Mouse (Mus musculus) limb, embryonic 15.5 days (tissue): ENCODE measurements around the gene Clmp. TPM values are rescaled to one million over a fixed set of nuclear protein-coding genes. Genes with fewer than 3 reads are reported as not detected.

Source experiments
- ATAC-seq: fragments of 200-750 bp; cut with Nextera tagmentation; 2 replicates; pipeline ENCODE4 v1.8.0; 2017; ENCODE audit warnings: low read depth, moderate TSS enrichment; ENCODE audit not compliant: insufficient number of reproducible peaks, low FRiP score, low TSS enrichment
- H3K27ac ChIP-seq: fragments of 300-500 bp; sonication (generic); 2 replicates; pipeline ENCODE4 v1.5.1; 2015; ENCODE audit warnings: moderate library complexity, mild to moderate bottlenecking, inconsistent platforms
- H3K27me3 ChIP-seq: fragments of 300-500 bp; sonication (generic); 2 replicates; pipeline ENCODE4 v1.6.1; 2015; ENCODE audit warnings: inconsistent platforms
- H3K36me3 ChIP-seq: fragments of 300-500 bp; sonication (generic); 2 replicates; pipeline ENCODE4 v1.6.1; 2015; ENCODE audit warnings: inconsistent platforms
- H3K4me1 ChIP-seq: fragments of 300-500 bp; sonication (generic); 2 replicates; pipeline ENCODE4 v1.6.1; 2015; ENCODE audit warnings: inconsistent platforms
- H3K4me2 ChIP-seq: fragments of 300-500 bp; sonication (generic); 2 replicates; pipeline ENCODE4 v1.6.1; 2015; ENCODE audit warnings: mild to moderate bottlenecking, inconsistent platforms
- H3K4me3 ChIP-seq: fragments of 300-500 bp; sonication (generic); 2 replicates; pipeline ENCODE4 v1.5.1; 2015; ENCODE audit warnings: mild to moderate bottlenecking, inconsistent platforms
- H3K9ac ChIP-seq: fragments of 300-500 bp; sonication (generic); 2 replicates; pipeline ENCODE4 v1.6.1; 2015; ENCODE audit warnings: inconsistent platforms
- H3K9me3 ChIP-seq: fragments of 300-500 bp; sonication (generic); 2 replicates; pipeline ENCODE4 v1.6.1; 2016; ENCODE audit warnings: inconsistent platforms
- WGBS: fragments of 180-500 bp; shearing (Covaris S2); methylation state at CpG from one replicate; pipeline ENCODE4 v1.1.7; 2015; 5-methylcytosine and 5-hydroxymethylcytosine counted together
- polyA plus RNA-seq: library from polyadenylated mRNA; unstranded; fragments of >200 nt; fragmentation: Nextera tagmentation; extraction: Ambion mirVana; gene quantifications from 2 replicates; pipeline ENCODE4 v1.2.1, GENCODE M21; 2015

The Clmp gene
- polyA plus RNA-seq, 1 experiment from 2014 or later: 44.2 TPM

GRCm38 (mm10) chr9:40666190-40666803 lies 19.5 kb upstream of the Clmp start:
- Histone ChIP-seq H3K4me3 (no peak overlapping the region), H3K4me1 (peaks cover under 1% of the 10 kb centered on the region), H3K9me3 (no peaks in the 10 kb centered on the region), H3K36me3 (no peaks in the 10 kb centered on the region), H3K9ac (no peak overlapping the region), H3K27me3 (no peaks in the 10 kb centered on the region), H3K4me2 (no peak overlapping the region), H3K27ac (no peak overlapping the region)
- no peak for ATAC-seq
- WGBS: 74% methylated on average over 9 of the region's 9 CpGs

GRCm38 (mm10) chr9:40670313-40670712 lies 15.4 kb upstream of the Clmp start, which contains the start of gene Gm21915:
Gene Gm21915, plus strand, starts transcription at chr9:40670613.
- Histone ChIP-seq H3K9ac (no peak within 1 kb of the TSS), H3K36me3 (no peaks in the 10 kb centered on the region), H3K9me3 (no peaks in the 10 kb centered on the region), H3K27me3 (no peaks in the 10 kb centered on the region), H3K4me1 (peaks cover 8% of the 10 kb centered on the region), H3K4me3 (no peak within 1 kb of the TSS), H3K4me2 (no peak within 1 kb of the TSS), H3K27ac (peak within 1 kb of the TSS; percentile 34; the same call in 1 of the 2 replicates)
- no peak for ATAC-seq
- 87% methylated on average over 3 of the region's 3 CpGs for WGBS

GRCm38 (mm10) chr9:40671323-40671930 lies 14.3 kb upstream of the Clmp start:
- ATAC-seq: peak; percentile 30; the same call in 1 of the 2 replicates
- H3K4me3 ChIP-seq: no peak overlapping the region
- H3K27me3 ChIP-seq: no peaks in the 10 kb centered on the region
- H3K9ac ChIP-seq: no peak overlapping the region
- H3K4me2 ChIP-seq: no peak overlapping the region
- no peaks in the 10 kb centered on the region for H3K36me3 ChIP-seq
- WGBS: 46% methylated on average over 4 of the region's 4 CpGs
- H3K27ac ChIP-seq: peak overlapping the region; percentile 34; the same call in 1 of the 2 replicates
- H3K4me1 ChIP-seq: peaks cover 19% of the 10 kb centered on the region
- H3K9me3 ChIP-seq: no peaks in the 10 kb centered on the region

- peak overlapping the region; percentile 55; the same call in 1 of the 2 replicates for H3K27ac ChIP-seq
- H3K4me2 ChIP-seq: no peak overlapping the region
- H3K4me3 ChIP-seq: no peak overlapping the region
- H3K27me3 ChIP-seq: no peaks in the 10 kb centered on the region
- H3K36me3 ChIP-seq: no peaks in the 10 kb centered on the region
- ATAC-seq: 0 out of 2 replicates have a peak, but pooled peaks have one; percentile 3
- H3K9me3 ChIP-seq: no peaks in the 10 kb centered on the region
- no peak overlapping the region for H3K9ac ChIP-seq
- 61% methylated on average over 12 of the region's 12 CpGs for WGBS
- peaks cover 23% of the 10 kb centered on the region for H3K4me1 ChIP-seq
Measured at GRCm38 (mm10) chr9:40675203-40675958, 10.4 kb upstream of the Clmp start.

GRCm38 (mm10) chr9:40678653-40679052 lies 7.1 kb upstream of the Clmp start:
- no peaks in the 10 kb centered on the region for H3K27me3 ChIP-seq
- H3K36me3 ChIP-seq: no peaks in the 10 kb centered on the region
- no peak for ATAC-seq
- no peaks in the 10 kb centered on the region for H3K9me3 ChIP-seq
- no peak overlapping the region for H3K9ac ChIP-seq
- WGBS: 44% methylated on average over 4 of the region's 4 CpGs
- H3K4me2 ChIP-seq: no peak overlapping the region
- H3K4me3 ChIP-seq: no peak overlapping the region
- H3K27ac ChIP-seq: no peak overlapping the region; the same call in 1 of the 2 replicates
- peaks cover 15% of the 10 kb centered on the region for H3K4me1 ChIP-seq

GRCm38 (mm10) chr9:40686421-40686899 lies 698 bp downstream of the Clmp start:
- Histone ChIP-seq H3K4me2 (peak overlapping the region; percentile 77), H3K27me3 (no peaks in the 10 kb centered on the region), H3K4me3 (peak overlapping the region; percentile 78), H3K4me1 (peaks cover 22% of the 10 kb centered on the region), H3K27ac (peak overlapping the region; percentile 100), H3K36me3 (no peaks in the 10 kb centered on the region), H3K9me3 (no peaks in the 10 kb centered on the region), H3K9ac (peak overlapping the region; percentile 83)
- under 1% methylated on average over 23 of the region's 23 CpGs for WGBS
- ATAC-seq: peak; percentile 57

GRCm38 (mm10) chr9:40687053-40687452 lies 1.3 kb downstream of the Clmp start:
- Histone ChIP-seq H3K4me1 (peaks cover 28% of the 10 kb centered on the region), H3K27me3 (no peaks in the 10 kb centered on the region), H3K27ac (peak overlapping the region; percentile 100), H3K4me2 (peak overlapping the region; percentile 77), H3K36me3 (no peaks in the 10 kb centered on the region), H3K9me3 (no peaks in the 10 kb centered on the region), H3K4me3 (peak overlapping the region; percentile 78), H3K9ac (peak overlapping the region; percentile 83)
- no peak for ATAC-seq
- WGBS: 22% methylated on average over 5 of the region's 5 CpGs

- ATAC-seq: no peak
- Histone ChIP-seq H3K27me3 (no peaks in the 10 kb centered on the region), H3K4me2 (peak overlapping the region; percentile 77), H3K4me3 (peak overlapping the region; percentile 78), H3K4me1 (peaks cover 32% of the 10 kb centered on the region), H3K27ac (peak overlapping the region; percentile 100), H3K36me3 (no peaks in the 10 kb centered on the region), H3K9me3 (no peaks in the 10 kb centered on the region), H3K9ac (peak overlapping the region; percentile 83)
- 34% methylated on average over 3 of the region's 3 CpGs for WGBS
Measured at GRCm38 (mm10) chr9:40687553-40687952, 1.8 kb downstream of the Clmp start.

- Histone ChIP-seq H3K9me3 (no peaks in the 10 kb centered on the region), H3K27ac (no peak overlapping the region), H3K9ac (no peak overlapping the region), H3K4me1 (peaks cover 48% of the 10 kb centered on the region), H3K36me3 (no peaks in the 10 kb centered on the region), H3K4me2 (no peak overlapping the region), H3K27me3 (no peaks in the 10 kb centered on the region), H3K4me3 (no peak overlapping the region)
- WGBS: 86% methylated on average over 7 of the region's 7 CpGs
- ATAC-seq: no peak
Measured at GRCm38 (mm10) chr9:40690511-40690910, 4.7 kb downstream of the Clmp start.

- Histone ChIP-seq H3K4me2 (no peak overlapping the region), H3K4me3 (no peak overlapping the region), H3K9me3 (no peaks in the 10 kb centered on the region), H3K9ac (no peak overlapping the region), H3K4me1 (peaks cover 36% of the 10 kb centered on the region), H3K27me3 (no peaks in the 10 kb centered on the region), H3K27ac (peak overlapping the region; percentile 35; the same call in 1 of the 2 replicates), H3K36me3 (peaks cover 13% of the 10 kb centered on the region)
- no peak for ATAC-seq
- WGBS: 45% methylated on average over 3 of the region's 3 CpGs
Measured at GRCm38 (mm10) chr9:40693026-40693425, 7.3 kb downstream of the Clmp start.

- WGBS: 66% methylated on average over 5 of the region's 5 CpGs
- no peak for ATAC-seq
- no peak overlapping the region for H3K27ac ChIP-seq
Measured at GRCm38 (mm10) chr9:40693768-40694167, 8.0 kb downstream of the Clmp start.

GRCm38 (mm10) chr9:40694284-40694683 lies 8.5 kb downstream of the Clmp start:
- Histone ChIP-seq H3K4me3 (no peak overlapping the region), H3K9me3 (no peaks in the 10 kb centered on the region), H3K4me2 (no peak overlapping the region), H3K9ac (no peak overlapping the region), H3K27ac (no peak overlapping the region), H3K27me3 (no peaks in the 10 kb centered on the region), H3K36me3 (peaks cover 18% of the 10 kb centered on the region), H3K4me1 (peaks cover 30% of the 10 kb centered on the region)
- ATAC-seq: no peak
- WGBS: 72% methylated on average over 12 of the region's 12 CpGs

More at GRCm38 (mm10) chr9:40693768-40694167, 8.0 kb downstream of the Clmp start:
- H3K4me3 ChIP-seq: no peak overlapping the region
- no peak overlapping the region for H3K4me2 ChIP-seq
- no peaks in the 10 kb centered on the region for H3K9me3 ChIP-seq
- H3K9ac ChIP-seq: no peak overlapping the region
- no peaks in the 10 kb centered on the region for H3K27me3 ChIP-seq
- H3K36me3 ChIP-seq: peaks cover 13% of the 10 kb centered on the region
- H3K4me1 ChIP-seq: peaks cover 30% of the 10 kb centered on the region
